Mouse (Mus musculus): ENCODE results near the gene Lgals2. TPM values are rescaled to one million over a fixed set of nuclear protein-coding genes. Genes with fewer than 3 reads are reported as not detected.
"Not testable (repeated sequence)": the region's sequence is repeated elsewhere in the genome, so short reads cannot be mapped to it uniquely, and the experiment has no call there.

Gene Lgals2
- total and polyA plus RNA-seq, 3 experiments: not detected

- ATAC-seq (ENCODE audit: extremely low read depth, insufficient number of reproducible peaks, low FRiP score, poor library complexity, severe bottlenecking) (no peak), DNase-seq (ENCODE audit: low spot score) (no peak)
- no peak for TF ChIP-seq CTCF (IDR thresholded peaks at IDR 0.05; ENCODE audit: low read depth, low read length)
- TF ChIP-seq POLR2AphosphoS5 (IDR thresholded peaks at IDR 0.05; ENCODE audit: insufficient replicate concordance, low read depth, low read length): no peak
- no peak for TF ChIP-seq TAL1 (conservative IDR thresholded peaks at IDR 0.05; ENCODE audit: low read depth, low read length)
- TF ChIP-seq GATA1 (IDR thresholded peaks at IDR 0.05; ENCODE audit: borderline replicate concordance, low read length): no peak
- no peak for TF ChIP-seq GATA2 (IDR thresholded peaks at IDR 0.05; ENCODE audit: borderline replicate concordance, low read depth, low read length)
- Histone ChIP-seq H3K4me3 (ENCODE audit: low read depth, low read length) (peak overlapping the region; percentile 63; the same call in 1 of the 2 replicates), H3K4me1 (ENCODE audit: insufficient read depth, low read depth, low read length) (peaks cover 75% of the 10 kb centered on the region), H3K27me3 (ENCODE audit: insufficient read depth, low read length) (no peaks in the 10 kb centered on the region), H3K36me3 (replicated peaks) (peaks cover 98% of the 10 kb centered on the region), H3K9me3 (replicated peaks) (no peaks in the 10 kb centered on the region)
Observed at GRCm38 (mm10) chr15:78889401-78889853, 34.1 kb upstream of the Lgals2 start.

GRCm38 (mm10) chr15:78881828-78882227, 26.5 kb upstream of the Lgals2 start:
- Histone ChIP-seq H3K4me1 (ENCODE audit: insufficient read depth, low read depth, low read length) (peaks cover 47% of the 10 kb centered on the region), H3K36me3 (replicated peaks) (peaks cover 78% of the 10 kb centered on the region), H3K9me3 (replicated peaks) (no peaks in the 10 kb centered on the region), H3K4me3 (ENCODE audit: low read depth, low read length) (no peak overlapping the region), H3K27me3 (ENCODE audit: insufficient read depth, low read length) (no peaks in the 10 kb centered on the region)
- ATAC-seq (ENCODE audit: extremely low read depth, insufficient number of reproducible peaks, low FRiP score, poor library complexity, severe bottlenecking): no peak
- TF ChIP-seq POLR2AphosphoS5 (IDR thresholded peaks at IDR 0.05; ENCODE audit: insufficient replicate concordance, low read depth, low read length): no peak
- TF ChIP-seq TAL1 (conservative IDR thresholded peaks at IDR 0.05; ENCODE audit: low read depth, low read length): no peak
- TF ChIP-seq GATA1 (IDR thresholded peaks at IDR 0.05; ENCODE audit: borderline replicate concordance, low read length): no peak
- no peak for TF ChIP-seq CTCF (IDR thresholded peaks at IDR 0.05; ENCODE audit: low read depth, low read length)
- TF ChIP-seq GATA2 (IDR thresholded peaks at IDR 0.05; ENCODE audit: borderline replicate concordance, low read depth, low read length): no peak
- DNase-seq (ENCODE audit: low spot score): no peak

- Histone ChIP-seq H3K36me3 (replicated peaks) (peaks cover 64% of the 10 kb centered on the region), H3K27me3 (ENCODE audit: insufficient read depth, low read length) (no peaks in the 10 kb centered on the region), H3K9me3 (replicated peaks) (no peaks in the 10 kb centered on the region), H3K4me1 (ENCODE audit: insufficient read depth, low read depth, low read length) (peaks cover 61% of the 10 kb centered on the region), H3K4me3 (ENCODE audit: low read depth, low read length) (no peak overlapping the region)
- DNase-seq (ENCODE audit: low spot score): no peak
- no peak for ATAC-seq (ENCODE audit: extremely low read depth, insufficient number of reproducible peaks, low FRiP score, poor library complexity, severe bottlenecking)
- TF ChIP-seq GATA1 (IDR thresholded peaks at IDR 0.05; ENCODE audit: borderline replicate concordance, low read length) (no peak), POLR2AphosphoS5 (IDR thresholded peaks at IDR 0.05; ENCODE audit: insufficient replicate concordance, low read depth, low read length) (no peak), GATA2 (IDR thresholded peaks at IDR 0.05; ENCODE audit: borderline replicate concordance, low read depth, low read length) (no peak), CTCF (IDR thresholded peaks at IDR 0.05; ENCODE audit: low read depth, low read length) (no peak), TAL1 (conservative IDR thresholded peaks at IDR 0.05; ENCODE audit: low read depth, low read length) (no peak)
Observed at GRCm38 (mm10) chr15:78880432-78880831, 25.1 kb upstream of the Lgals2 start.

- H3K9me3 ChIP-seq (replicated peaks); H3K27me3 ChIP-seq (ENCODE audit: insufficient read depth, low read length); DNase-seq (ENCODE audit: low spot score): not testable (repeated sequence)
- ATAC-seq (ENCODE audit: extremely low read depth, insufficient number of reproducible peaks, low FRiP score, poor library complexity, severe bottlenecking): 0 out of 2 replicates have a peak, but pooled peaks have one; percentile 16
- Histone ChIP-seq H3K36me3 (replicated peaks) (peaks cover 51% of the 10 kb centered on the region), H3K4me1 (ENCODE audit: insufficient read depth, low read depth, low read length) (peaks cover 72% of the 10 kb centered on the region), H3K4me3 (ENCODE audit: low read depth, low read length) (peak overlapping the region; percentile 28; the same call in 1 of the 2 replicates)
Observed at GRCm38 (mm10) chr15:78878792-78879516, 23.6 kb upstream of the Lgals2 start.

GRCm38 (mm10) chr15:78877810-78878390, 22.6 kb upstream of the Lgals2 start:
- peaks cover 40% of the 10 kb centered on the region for H3K36me3 ChIP-seq (replicated peaks)
- TF ChIP-seq GATA1 (IDR thresholded peaks at IDR 0.05; ENCODE audit: borderline replicate concordance, low read length) (no peak), GATA2 (IDR thresholded peaks at IDR 0.05; ENCODE audit: borderline replicate concordance, low read depth, low read length) (no peak), TAL1 (conservative IDR thresholded peaks at IDR 0.05; ENCODE audit: low read depth, low read length) (no peak), CTCF (IDR thresholded peaks at IDR 0.05; ENCODE audit: low read depth, low read length) (no peak), POLR2AphosphoS5 (IDR thresholded peaks at IDR 0.05; ENCODE audit: insufficient replicate concordance, low read depth, low read length) (no peak)
- no peak for ATAC-seq (ENCODE audit: extremely low read depth, insufficient number of reproducible peaks, low FRiP score, poor library complexity, severe bottlenecking)
- no peaks in the 10 kb centered on the region for H3K9me3 ChIP-seq (replicated peaks)
- peaks cover 72% of the 10 kb centered on the region for H3K4me1 ChIP-seq (ENCODE audit: insufficient read depth, low read depth, low read length)
- peak overlapping the region; percentile 85 for H3K4me3 ChIP-seq (ENCODE audit: low read depth, low read length)
- H3K27me3 ChIP-seq (ENCODE audit: insufficient read depth, low read length): no peaks in the 10 kb centered on the region
- no peak for DNase-seq (ENCODE audit: low spot score)

GRCm38 (mm10) chr15:78876991-78877809, 21.9 kb upstream of the Lgals2 start, which contains the start of gene Gga1:
Gene Gga1 (plus strand): TSS chr15:78877190.
- TF ChIP-seq GATA1 (IDR thresholded peaks at IDR 0.05; ENCODE audit: borderline replicate concordance, low read length): no peak
- no peak for TF ChIP-seq GATA2 (IDR thresholded peaks at IDR 0.05; ENCODE audit: borderline replicate concordance, low read depth, low read length)
- no peak for TF ChIP-seq CTCF (IDR thresholded peaks at IDR 0.05; ENCODE audit: low read depth, low read length)
- no peak for TF ChIP-seq TAL1 (conservative IDR thresholded peaks at IDR 0.05; ENCODE audit: low read depth, low read length)
- TF ChIP-seq POLR2AphosphoS5 (IDR thresholded peaks at IDR 0.05; ENCODE audit: insufficient replicate concordance, low read depth, low read length): no peak
- Histone ChIP-seq H3K4me3 (ENCODE audit: low read depth, low read length) (peak within 1 kb of the TSS; percentile 85), H3K36me3 (replicated peaks) (peaks cover 33% of the 10 kb centered on the region), H3K9me3 (replicated peaks) (no peaks in the 10 kb centered on the region), H3K27me3 (ENCODE audit: insufficient read depth, low read length) (no peaks in the 10 kb centered on the region), H3K4me1 (ENCODE audit: insufficient read depth, low read depth, low read length) (peaks cover 78% of the 10 kb centered on the region)
- ATAC-seq (ENCODE audit: extremely low read depth, insufficient number of reproducible peaks, low FRiP score, poor library complexity, severe bottlenecking) (peak; percentile 67), DNase-seq (ENCODE audit: low spot score) (peak; percentile 93)

All from G1E (cell line).